Mouse (Mus musculus): ENCODE data around the gene Asb12. TPM values are rescaled to one million over a fixed set of nuclear protein-coding genes. Genes with fewer than 3 reads are reported as not detected.

Asb12 gene
- polyA plus RNA-seq (2012), result not detected in 2 replicates

GRCm38 (mm10) chrX:95557887-95558286 is at the start of gene Asb12, which contains the start of gene Pfn5:
Asb12 (minus strand) TSS chrX:95557987.
Pfn5 (plus strand) TSS chrX:95558104.
- TF ChIP-seq GATA1 (IDR thresholded peaks at IDR 0.05; ENCODE audit: low read length), result no peak

- TF ChIP-seq GATA1 (IDR thresholded peaks at IDR 0.05; ENCODE audit: low read length), result no peak
Observed at GRCm38 (mm10) chrX:95600609-95601008, 42.8 kb upstream of the Asb12 start.

GRCm38 (mm10) chrX:95554321-95554720 is 3.5 kb downstream of the Asb12 start:
- TF ChIP-seq GATA1 (IDR thresholded peaks at IDR 0.05; ENCODE audit: low read length), result no peak

GRCm38 (mm10) chrX:95525166-95525565 is 32.6 kb downstream of the Asb12 start:
- TF ChIP-seq GATA1 (IDR thresholded peaks at IDR 0.05; ENCODE audit: low read length), result no peak

GRCm38 (mm10) chrX:95523883-95524282 is 33.9 kb downstream of the Asb12 start:
- no peak for TF ChIP-seq GATA1 (IDR thresholded peaks at IDR 0.05; ENCODE audit: low read length)

- TF ChIP-seq GATA1 (IDR thresholded peaks at IDR 0.05; ENCODE audit: low read length), result no peak
Observed at GRCm38 (mm10) chrX:95457166-95457565, 100.6 kb downstream of the Asb12 start.

- TF ChIP-seq GATA1 (IDR thresholded peaks at IDR 0.05; ENCODE audit: low read length), result no peak
Observed at GRCm38 (mm10) chrX:95445866-95446265, 111.9 kb downstream of the Asb12 start.

GRCm38 (mm10) chrX:95445141-95445540 is 112.6 kb downstream of the Asb12 start:
- no peak for TF ChIP-seq GATA1 (IDR thresholded peaks at IDR 0.05; ENCODE audit: low read length)

GRCm38 (mm10) chrX:95444776-95445111 is 113.0 kb downstream of the Asb12 start, which contains the start of gene Amer1:
Amer1 (minus strand) TSS chrX:95444872.
- no peak for TF ChIP-seq GATA1 (IDR thresholded peaks at IDR 0.05; ENCODE audit: low read length)

GRCm38 (mm10) chrX:95443898-95444775 is 113.7 kb downstream of the Asb12 start:
- TF ChIP-seq GATA1 (IDR thresholded peaks at IDR 0.05; ENCODE audit: low read length), result no peak

- TF ChIP-seq GATA1 (IDR thresholded peaks at IDR 0.05; ENCODE audit: low read length), result no peak
Observed at GRCm38 (mm10) chrX:95443390-95443789, 114.4 kb downstream of the Asb12 start.

GRCm38 (mm10) chrX:95442261-95442660 is 115.5 kb downstream of the Asb12 start:
- no peak for TF ChIP-seq GATA1 (IDR thresholded peaks at IDR 0.05; ENCODE audit: low read length)

GRCm38 (mm10) chrX:95441290-95441689 is 116.5 kb downstream of the Asb12 start:
- no peak for TF ChIP-seq GATA1 (IDR thresholded peaks at IDR 0.05; ENCODE audit: low read length)

GRCm38 (mm10) chrX:95438491-95438890 is 119.3 kb downstream of the Asb12 start:
- no peak for TF ChIP-seq GATA1 (IDR thresholded peaks at IDR 0.05; ENCODE audit: low read length)

- TF ChIP-seq GATA1 (IDR thresholded peaks at IDR 0.05; ENCODE audit: low read length), result no peak
Observed at GRCm38 (mm10) chrX:95437236-95437635, 120.6 kb downstream of the Asb12 start.

Other genes with a start within 250 kb of the Asb12 start
- gene Amer1, start 113.1 kb downstream of the Asb12 start, polyA plus RNA-seq (2012), result 0.46 and 0.64 TPM in 2 replicates
- not detected in 2 replicates for gene Pfn5, start 117 bp upstream of the Asb12 start, polyA plus RNA-seq (2012)
- gene Zc4h2, start 100.5 kb upstream of the Asb12 start, polyA plus RNA-seq (2012), result 0.12 and 0.32 TPM in 2 replicates
- not detected in 2 replicates for gene Zc3h12b, start 153.7 kb upstream of the Asb12 start, polyA plus RNA-seq (2012)